ENCODE assay signal across 11 mouse cellular contexts in genomic region chr17:26525316-26525715, GRCm38 (mm10). TPM values are rescaled to one million over a fixed set of nuclear protein-coding genes. Genes with fewer than 3 reads are reported as not detected.
DNase-seq lines count a peak whose midpoint lies in the region; ATAC-seq and TF ChIP-seq lines count a peak whose summit lies in the region.
"Had no signal": no experiment of that assay in that cellular context is flagged by ENCODE, and none has a peak within 500 bp of the region (broad histone marks: within the 10 kb centered on the region; RNA-seq: fewer than 3 reads in every experiment).

No protein-coding gene starts in this region.

- no peak overlapping the region for H3K9ac ChIP-seq in heart, adult 2 months (ENCODE audit: low read depth, low read length)
- no peak overlapping the region for H3K9ac ChIP-seq in hindbrain, embryonic 14.5 days
- H3K9ac ChIP-seq: limb, embryonic 15.5 days had no signal

- WGBS in heart, adult 2 months = 64% methylated on average over 7 of the region's 7 CpGs
- WGBS in heart, embryonic 10.5 days = 84% methylated on average over 7 of the region's 7 CpGs
- WGBS in hindbrain, embryonic 14.5 days = 70% methylated on average over 7 of the region's 7 CpGs

- TF ChIP-seq EP300 in heart, adult 2 months (IDR thresholded peaks at IDR 0.05; ENCODE audit: insufficient read depth, low read depth, low read length) = no peak

- TF ChIP-seq POLR2A in heart, adult 2 months (IDR thresholded peaks at IDR 0.05; ENCODE audit: insufficient read depth, low read depth, low read length) = no peak

- no peak overlapping the region for H3K4me3 ChIP-seq in heart, adult 2 months
- H3K4me3 ChIP-seq in heart, embryonic 10.5 days = no peak overlapping the region
- H3K4me3 ChIP-seq in hindbrain, embryonic 14.5 days (replicated peaks; ENCODE audit: low read length) = no peak overlapping the region
- H3K4me3 ChIP-seq: erythroblast, embryonic 14.5 days; limb, embryonic 15.5 days; myocyte had no signal

- TF ChIP-seq CTCF in heart, adult 2 months (IDR thresholded peaks at IDR 0.05) = no peak

- no peaks in the 10 kb centered on the region for H3K9me3 ChIP-seq in heart, embryonic 10.5 days
- no peaks in the 10 kb centered on the region for H3K9me3 ChIP-seq in hindbrain, embryonic 14.5 days (ENCODE audit: control insufficient read depth, low read length)
- H3K9me3 ChIP-seq: limb, embryonic 15.5 days had no signal

- H3K4me1 ChIP-seq in heart, adult 2 months (ENCODE audit: control insufficient read depth, insufficient read depth, low read length) = peaks cover 17% of the 10 kb centered on the region
- H3K4me1 ChIP-seq in heart, embryonic 10.5 days = peaks cover 10% of the 10 kb centered on the region
- H3K4me1 ChIP-seq in hindbrain, embryonic 14.5 days (replicated peaks; ENCODE audit: control insufficient read depth, insufficient read depth, low read length) = no peaks in the 10 kb centered on the region

- H3K27me3 ChIP-seq in heart, adult 2 months (ENCODE audit: control insufficient read depth, insufficient read depth, low read length) = no peaks in the 10 kb centered on the region
- H3K27me3 ChIP-seq in heart, embryonic 10.5 days (ENCODE audit: insufficient read depth, poor library complexity, severe bottlenecking) = no peaks in the 10 kb centered on the region
- no peaks in the 10 kb centered on the region for H3K27me3 ChIP-seq in hindbrain, embryonic 14.5 days (ENCODE audit: control insufficient read depth, insufficient read depth, low read length)
- H3K27me3 ChIP-seq: limb, embryonic 15.5 days had no signal

- H3K36me3 ChIP-seq in heart, adult 2 months (ENCODE audit: control insufficient read depth, insufficient read depth, low read length) = no peaks in the 10 kb centered on the region
- no peaks in the 10 kb centered on the region for H3K36me3 ChIP-seq in heart, embryonic 10.5 days
- no peaks in the 10 kb centered on the region for H3K36me3 ChIP-seq in hindbrain, embryonic 14.5 days (replicated peaks; ENCODE audit: control insufficient read depth, insufficient read depth)
- H3K36me3 ChIP-seq: limb, embryonic 15.5 days had no signal

- no peak overlapping the region for H3K27ac ChIP-seq in heart, adult 2 months
- no peak overlapping the region for H3K27ac ChIP-seq in heart, embryonic 10.5 days
- no peak overlapping the region for H3K27ac ChIP-seq in hindbrain, embryonic 14.5 days
- H3K27ac ChIP-seq: limb, embryonic 15.5 days had no signal

- H3K4me2 ChIP-seq in hindbrain, embryonic 14.5 days (replicated peaks) = no peak overlapping the region
- H3K4me2 ChIP-seq: limb, embryonic 15.5 days had no signal

- no peaks in the 10 kb centered on the region for H3K79me2 ChIP-seq in heart, adult 2 months (replicated peaks; ENCODE audit: control insufficient read depth, insufficient read depth, low read length)

- no peak for ATAC-seq in hindbrain, embryonic 14.5 days (ENCODE audit: low FRiP score)

- intact Hi-C loops in heart, adult 2 months (cut with DNase I) = no loop called here
- intact Hi-C loops in left cerebral cortex, postnatal 25 days (cut with DNase I) = no loop called here

- DNase-seq in heart, adult 2 months = peak; percentile 64 to 77
- DNase-seq in heart, embryonic 10.5 days (ENCODE audit: low spot score) = no peak
- DNase-seq in right cerebral cortex, postnatal 10 days (ENCODE audit: low spot score in 2 of 2) = peak; percentile 65 to 77
- no peak for DNase-seq in right cerebral cortex, postnatal 36 days (ENCODE audit: low spot score in 2 of 2)
- peak; percentile 71 to 77 for DNase-seq in cerebellum, postnatal 25 days
- peak; percentile 58 to 70 for DNase-seq in left cerebral cortex, postnatal 25 days (ENCODE audit: low spot score in 2 of 2)
- no peak for DNase-seq in hindbrain, embryonic 14.5 days (ENCODE audit: low spot score)
- no peak for DNase-seq in liver

RNA-seq across cellular contexts. Expression of gene Ergic1, which starts 36.0 kb away (rescaled TPM):
- total RNA-seq in heart, adult 2 months (2021) = 10 to 100 TPM; 53.6 to 59.4 TPM
- polyA plus RNA-seq in heart, adult 2 months (2012; rRNA removed) = 64.4 and 84.3 TPM in 2 replicates
- polyA plus RNA-seq in heart, embryonic 10.5 days (2016; fragmentation: Nextera tagmentation; extraction: Ambion mirVana) = 130 and 150 TPM in 2 replicates
- 100 to 1,000 TPM; 163 to 168 TPM for total RNA-seq in left cerebral cortex, postnatal 25 days (2021)
- polyA plus RNA-seq in hindbrain, embryonic 14.5 days (2014; fragmentation: Nextera tagmentation; extraction: Ambion mirVana) = 110 and 119 TPM in 2 replicates

RNA-seq across cellular contexts. Expression of gene Dusp1, which starts 36.6 kb away (rescaled TPM):
- total RNA-seq in heart, adult 2 months (2021) = 10 to 100 TPM; 61.4 to 71.3 TPM
- 122 and 171 TPM in 2 replicates for polyA plus RNA-seq in heart, adult 2 months (2012; rRNA removed)
- 28.8 and 31.5 TPM in 2 replicates for polyA plus RNA-seq in heart, embryonic 10.5 days (2016; fragmentation: Nextera tagmentation; extraction: Ambion mirVana)
- 10 to 100 TPM; 32.7 to 47.7 TPM for total RNA-seq in left cerebral cortex, postnatal 25 days (2021)
- 31.5 and 31.6 TPM in 2 replicates for polyA plus RNA-seq in hindbrain, embryonic 14.5 days (2014; fragmentation: Nextera tagmentation; extraction: Ambion mirVana)

Comparison
In these comparisons a context has a peak if more than half of its experiments do, and no peak if none do; other contexts are left out.
1. DNase-seq: peak in heart, adult 2 months (2 of 2), right cerebral cortex, postnatal 10 days (2 of 2), cerebellum, postnatal 25 days (2 of 2) and left cerebral cortex, postnatal 25 days (2 of 2); none in heart, embryonic 10.5 days (single experiment), right cerebral cortex, postnatal 36 days (0 of 2), hindbrain, embryonic 14.5 days (single experiment) and liver (single experiment).